Mouse (Mus musculus) lung, embryonic 15.5 days (tissue): ENCODE measurements at regions not wholly inside any gene's neighbourhood (a gene's known extent, or its start where the extent isn't known, plus 50 kb on each side); places are given as distances from the start of the nearest gene placed in this dataset.
A peak's percentile ranks its signal among the peaks of the same experiment; 100 is the strongest.

Source experiments
- ATAC-seq: fragments of 200-750 bp; cut with Nextera tagmentation; 2 replicates; pipeline ENCODE4 v1.8.0; 2017; ENCODE audit warnings: moderate number of reproducible peaks, borderline replicate concordance; ENCODE audit not compliant: low FRiP score, low TSS enrichment; ENCODE audit errors: extremely low read depth
- H3K27ac ChIP-seq: fragments of 300-500 bp; sonication (generic); 2 replicates; pipeline ENCODE4 v1.5.1; 2015; ENCODE audit warnings: moderate library complexity, mild to moderate bottlenecking, inconsistent platforms
- H3K27me3 ChIP-seq: fragments of 300-500 bp; sonication (generic); 2 replicates; pipeline ENCODE4 v1.6.1; 2015; ENCODE audit warnings: inconsistent platforms
- H3K36me3 ChIP-seq: fragments of 300-500 bp; sonication (generic); 2 replicates; pipeline ENCODE4 v1.6.1; 2015; ENCODE audit warnings: inconsistent platforms
- H3K4me1 ChIP-seq: fragments of 300-500 bp; sonication (generic); 2 replicates; pipeline ENCODE4 v1.6.1; 2015; ENCODE audit warnings: inconsistent platforms
- H3K4me2 ChIP-seq: fragments of 300-500 bp; sonication (generic); 2 replicates; pipeline ENCODE4 v1.6.1; 2015; ENCODE audit warnings: inconsistent platforms, mild to moderate bottlenecking, moderate library complexity
- H3K4me3 ChIP-seq: fragments of 300-500 bp; sonication (generic); 2 replicates; pipeline ENCODE4 v1.5.1; 2015; ENCODE audit warnings: mild to moderate bottlenecking, inconsistent platforms
- H3K9ac ChIP-seq: fragments of 300-500 bp; sonication (generic); 2 replicates; pipeline ENCODE4 v1.6.1; 2015; ENCODE audit warnings: inconsistent platforms
- H3K9me3 ChIP-seq: fragments of 300-500 bp; sonication (generic); 2 replicates; pipeline ENCODE4 v1.6.1; 2016; ENCODE audit warnings: inconsistent platforms
- WGBS: fragments of 180-500 bp; shearing (Covaris S2); methylation state at CpG from one replicate; pipeline ENCODE4 v1.1.7; 2015; 5-methylcytosine and 5-hydroxymethylcytosine counted together

DNA sequence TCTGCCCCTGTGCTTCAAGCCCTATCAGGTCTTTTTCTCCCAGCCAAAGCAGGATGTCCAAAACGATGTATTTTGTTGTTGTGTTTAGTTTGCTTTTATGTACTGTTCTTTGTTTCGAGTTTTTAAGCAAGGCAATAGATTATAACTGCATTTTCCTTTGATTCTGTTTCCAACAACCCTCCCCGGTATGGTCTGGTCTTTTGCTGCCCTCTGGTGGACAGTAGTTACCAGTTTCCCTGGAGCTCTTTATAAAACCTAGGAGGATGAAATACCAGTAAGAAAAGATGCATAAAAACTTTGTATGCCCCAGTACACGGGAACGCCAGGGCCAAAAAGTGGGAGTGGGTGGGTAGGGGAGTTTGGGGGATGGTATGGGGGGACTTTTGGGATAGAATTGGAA lies 73.9 kb upstream of the Itm2a start:
- Histone ChIP-seq H3K4me1 (no peaks in the 10 kb centered on the region), H3K9ac (no peak overlapping the region), H3K27ac (no peak overlapping the region), H3K9me3 (no peaks in the 10 kb centered on the region), H3K4me3 (no peak overlapping the region), H3K36me3 (no peaks in the 10 kb centered on the region), H3K4me2 (no peak overlapping the region), H3K27me3 (no peaks in the 10 kb centered on the region)
- ATAC-seq, result no peak
- 11% methylated on average over 5 of the region's 5 CpGs for WGBS

DNA sequence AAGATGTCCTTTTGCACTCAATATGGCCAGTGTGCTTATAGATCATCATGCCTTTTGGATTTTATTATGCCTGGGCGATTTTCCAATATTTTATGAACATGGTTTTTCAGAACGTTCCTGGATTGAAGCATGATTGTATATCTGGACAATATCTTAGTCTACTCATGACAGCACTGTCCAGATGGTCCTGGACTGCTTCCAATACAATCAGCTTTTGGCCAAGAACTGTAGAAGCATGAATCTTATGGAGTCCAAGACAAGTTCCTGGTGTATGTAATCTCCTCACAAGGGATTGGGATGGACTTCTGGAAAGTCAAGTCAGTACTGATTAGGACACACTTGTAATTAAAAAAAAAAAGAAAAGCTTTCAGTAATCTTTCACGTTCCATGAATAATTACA lies 66.1 kb upstream of the Itm2a start:
- Histone ChIP-seq H3K4me2 (no peak overlapping the region), H3K27me3 (no peaks in the 10 kb centered on the region), H3K36me3 (no peaks in the 10 kb centered on the region), H3K9me3 (no peaks in the 10 kb centered on the region), H3K4me1 (no peaks in the 10 kb centered on the region), H3K9ac (no peak overlapping the region), H3K4me3 (no peak overlapping the region), H3K27ac (no peak overlapping the region)
- ATAC-seq, result peak; percentile 49; the same call in 1 of the 2 replicates
- 48% methylated on average over 3 of the region's 3 CpGs for WGBS
